Comparison of ENCODE assay signal across 2 mouse cellular contexts in genomic region chr11:5061413-5062139, GRCm38 (mm10).
A peak's percentile ranks its signal among the peaks of the same experiment; 100 is the strongest.
TF ChIP-seq lines count a peak whose summit lies in the region.

No protein-coding gene starts in this region.

TF ChIP-seq in C2C12, 6 proteins besides CTCF, POLR2A, EP300 and RAD21 (continued from another document):
- TF ChIP-seq FOSL1 (IDR thresholded peaks at IDR 0.05; ENCODE audit: insufficient read depth, low read length, poor library complexity, severe bottlenecking): no peak

TF ChIP-seq in myocyte, 11 proteins besides CTCF, POLR2A, EP300 and RAD21 (continued from another document):
- TF ChIP-seq MYOG (IDR thresholded peaks at IDR 0.05; ENCODE audit: control insufficient read depth in 1 of 3, insufficient read depth in 1 of 3, insufficient read length in 2 of 3, low read depth in 2 of 3) (peak in 2 of 3 experiments; percentile 61 to 75), MYOD1 (IDR thresholded peaks at IDR 0.05; ENCODE audit: control insufficient read depth in 1 of 3, insufficient read length in 2 of 3, low read depth in 2 of 3) (peak in 2 of 3 experiments; percentile 16 to 50)
